Mouse (Mus musculus): ENCODE data around the gene Cd28.

The Cd28 gene

GRCm38 (mm10) chr1:60716567-60716966 lies at the start of gene Cd28:
TSS of gene Cd28 (plus strand) at chr1:60716800.
- no peak for DNase-seq

GRCm38 (mm10) chr1:60667873-60668616 lies 48.6 kb upstream of the Cd28 start:
- DNase-seq: peak; percentile 24

GRCm38 (mm10) chr1:60669048-60669447 lies 47.6 kb upstream of the Cd28 start:
- DNase-seq: no peak

DNA sequence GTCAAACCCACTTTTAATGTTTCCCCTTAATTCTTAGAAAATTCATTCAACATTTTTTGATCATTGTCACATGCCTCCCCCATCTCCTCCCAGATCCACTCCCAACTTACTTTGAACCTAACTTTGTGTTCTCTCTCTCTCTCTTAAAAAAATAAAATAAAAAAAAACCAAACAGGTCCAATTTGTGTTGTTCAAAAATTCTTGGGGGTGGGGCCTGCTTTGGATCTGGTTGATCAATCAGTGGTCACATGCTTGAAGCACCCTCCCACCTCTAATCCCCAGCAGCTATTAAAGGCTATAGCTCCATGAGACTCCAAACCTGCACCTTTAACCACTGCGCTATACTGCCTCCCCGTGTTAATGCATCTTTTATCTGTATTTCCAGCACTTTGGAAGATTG lies 46.9 kb upstream of the Cd28 start:
- DNase-seq: no peak

- no peak for DNase-seq
Measured at GRCm38 (mm10) chr1:60670172-60670571, 46.4 kb upstream of the Cd28 start.

GRCm38 (mm10) chr1:60683766-60684165 lies 32.8 kb upstream of the Cd28 start:
- no peak for DNase-seq

GRCm38 (mm10) chr1:60696115-60696895 lies 20.3 kb upstream of the Cd28 start:
- DNase-seq: no peak

DNA sequence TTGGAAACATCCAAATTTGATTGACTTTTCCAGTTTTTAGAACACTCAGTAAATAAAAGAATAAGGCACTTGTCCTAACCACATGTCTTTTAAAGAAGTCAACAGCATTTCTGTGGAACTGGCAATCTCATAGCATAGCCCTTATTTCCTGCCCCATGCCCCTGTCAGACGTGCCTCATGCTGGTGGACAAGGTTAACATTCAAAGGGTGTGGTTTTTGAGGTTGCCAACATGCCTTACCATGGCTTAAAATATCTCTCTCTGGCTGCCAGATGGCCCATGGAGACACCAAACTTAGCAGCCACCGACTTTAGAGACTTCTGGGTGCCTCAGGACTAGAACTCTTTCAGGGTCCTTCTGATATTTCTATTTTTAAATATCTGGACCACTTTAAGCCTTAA lies 14.0 kb upstream of the Cd28 start:
- no peak for DNase-seq

- DNase-seq: no peak
Measured at GRCm38 (mm10) chr1:60713238-60713637, 3.4 kb upstream of the Cd28 start.

- DNase-seq: no peak
Measured at GRCm38 (mm10) chr1:60715651-60716196, 876 bp upstream of the Cd28 start.

DNA sequence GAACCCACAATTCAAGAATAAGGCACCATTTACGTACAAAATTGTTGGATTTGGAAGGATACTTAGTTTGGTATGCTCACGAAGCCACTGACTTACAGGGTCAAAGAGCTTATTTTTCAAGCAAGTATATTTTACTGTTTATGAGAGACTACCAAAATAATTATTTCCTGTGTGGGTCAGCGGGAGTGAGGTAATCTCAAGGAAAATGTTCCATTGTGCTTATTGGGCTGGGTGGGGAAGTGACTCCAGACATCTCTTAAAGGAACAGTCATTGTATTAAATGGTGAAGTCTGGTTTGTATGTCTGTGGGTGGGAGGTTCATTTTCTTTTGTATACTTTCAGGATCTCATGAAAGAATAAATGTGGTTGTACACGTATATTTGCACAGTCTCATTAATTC lies 2.0 kb downstream of the Cd28 start:
- DNase-seq: no peak

- no peak for DNase-seq
Measured at GRCm38 (mm10) chr1:60723555-60723954, 7.0 kb downstream of the Cd28 start.

- no peak for DNase-seq
Measured at GRCm38 (mm10) chr1:60731940-60732339, 15.3 kb downstream of the Cd28 start.

DNA sequence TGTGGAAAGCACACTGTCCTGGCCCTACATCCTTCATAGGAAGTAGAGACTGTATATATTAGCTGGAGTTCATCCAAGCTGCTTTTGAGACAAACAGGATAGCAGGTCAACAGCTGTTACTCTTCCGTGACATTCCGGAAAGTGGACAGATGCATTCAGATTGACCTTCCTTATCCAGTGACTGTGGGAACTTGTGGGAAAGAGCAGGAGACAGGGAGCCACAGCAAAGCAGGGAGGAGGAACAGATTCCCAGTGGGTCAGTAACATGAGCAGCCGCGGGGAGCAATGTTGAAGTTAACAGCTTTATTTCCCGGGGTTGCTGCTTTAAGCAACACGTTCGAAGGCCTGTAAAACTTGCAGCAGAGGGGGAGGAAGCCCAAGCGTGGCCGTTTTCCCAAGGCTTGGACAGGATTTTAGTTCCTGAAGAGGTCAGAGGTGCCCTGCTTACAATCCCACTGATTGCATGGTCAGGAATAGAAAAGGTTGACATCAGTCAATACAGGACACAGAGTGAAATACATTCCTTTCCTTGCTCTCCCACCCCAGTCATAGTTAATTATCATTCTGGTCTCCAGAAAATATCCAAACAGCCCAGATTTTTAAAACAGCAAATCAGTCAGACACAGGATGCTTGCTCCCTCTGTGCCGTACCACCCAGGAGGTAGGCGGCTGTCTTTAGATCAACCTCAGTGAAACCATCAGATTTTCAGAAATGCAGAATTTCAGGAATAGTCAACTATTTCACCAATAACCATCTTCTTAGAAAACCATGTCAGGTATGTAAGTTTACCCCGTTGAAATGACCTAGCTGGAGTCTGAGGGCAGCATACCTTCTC lies 18.7 kb downstream of the Cd28 start:
- no peak for DNase-seq

- no peak for DNase-seq
Measured at GRCm38 (mm10) chr1:60735908-60736280, 19.3 kb downstream of the Cd28 start.

DNA sequence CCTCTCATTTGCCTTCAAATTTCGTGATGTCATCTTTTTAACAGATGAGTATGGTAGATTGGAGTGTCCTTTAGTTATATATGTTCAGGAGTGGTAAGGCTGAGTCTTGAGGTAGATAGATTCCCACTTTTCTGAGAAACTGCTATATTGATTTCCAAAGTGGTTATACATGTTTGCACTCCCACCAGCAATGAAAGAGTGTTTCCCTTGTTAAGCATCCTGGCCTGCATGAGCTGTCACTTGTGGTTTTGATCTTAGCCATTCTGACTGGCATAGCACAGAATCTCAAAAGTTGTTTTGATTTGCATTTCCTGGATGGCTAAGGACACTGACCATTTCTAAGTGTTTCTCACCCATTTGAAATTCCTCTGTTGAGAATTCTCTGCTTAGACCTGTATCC lies 27.7 kb downstream of the Cd28 start:
- no peak for DNase-seq

DNA sequence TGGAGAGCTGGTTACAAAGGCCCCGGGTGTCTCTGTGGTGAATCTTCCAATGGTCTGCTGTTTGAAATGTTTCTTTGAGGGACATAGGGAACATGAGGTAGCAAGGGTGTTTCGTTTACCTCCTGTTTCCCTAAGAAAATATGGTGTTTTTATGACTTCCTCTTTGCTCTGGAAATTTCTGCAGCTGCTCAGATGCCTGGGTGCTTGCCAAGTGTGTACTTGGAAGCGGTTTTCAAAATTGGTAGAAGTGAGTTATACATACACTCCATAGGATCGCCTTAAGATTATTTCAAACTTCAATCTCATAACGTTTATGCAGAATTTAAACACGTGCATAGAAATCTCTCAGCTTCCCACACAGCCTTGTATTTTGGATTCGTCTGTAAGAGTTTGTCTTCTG lies 29.1 kb downstream of the Cd28 start:
- DNase-seq: no peak

DNA sequence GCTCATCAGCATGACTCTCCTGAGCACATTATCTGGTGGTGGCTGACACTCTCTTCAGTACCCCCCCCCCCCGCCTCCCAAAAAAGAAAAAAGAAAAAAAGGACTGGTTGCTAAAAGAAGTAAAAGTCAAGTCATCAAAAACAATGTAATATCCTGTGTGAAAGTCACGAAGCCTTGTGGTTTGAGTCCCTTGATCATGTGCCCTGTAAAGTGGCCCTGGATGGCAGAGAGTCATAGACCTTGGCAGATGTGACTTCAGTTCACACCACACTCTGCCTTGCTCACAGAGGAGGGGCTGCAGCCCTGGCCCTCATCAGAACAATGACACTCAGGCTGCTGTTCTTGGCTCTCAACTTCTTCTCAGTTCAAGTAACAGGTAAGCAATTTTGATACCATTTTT lies 29.6 kb downstream of the Cd28 start:
- no peak for DNase-seq

DNA sequence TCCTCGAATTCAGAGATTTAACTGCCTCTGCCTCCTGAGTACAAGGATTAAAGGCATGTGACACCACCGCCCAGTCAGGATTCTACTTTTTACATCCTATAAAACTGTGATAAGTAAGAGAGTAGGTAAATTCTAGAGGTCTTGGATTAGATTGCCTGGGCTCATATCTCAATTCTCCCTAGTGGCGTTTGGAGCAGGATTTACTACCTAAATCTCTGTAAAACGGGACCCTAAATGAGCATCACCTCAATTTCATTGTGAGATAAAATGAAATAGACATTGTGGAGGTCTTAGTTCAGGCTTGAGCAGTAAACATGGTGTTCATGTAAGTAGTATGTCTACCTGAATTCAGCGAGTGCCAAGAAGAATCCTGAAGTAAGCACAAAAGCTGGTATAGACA lies 30.3 kb downstream of the Cd28 start:
- DNase-seq: no peak

DNA sequence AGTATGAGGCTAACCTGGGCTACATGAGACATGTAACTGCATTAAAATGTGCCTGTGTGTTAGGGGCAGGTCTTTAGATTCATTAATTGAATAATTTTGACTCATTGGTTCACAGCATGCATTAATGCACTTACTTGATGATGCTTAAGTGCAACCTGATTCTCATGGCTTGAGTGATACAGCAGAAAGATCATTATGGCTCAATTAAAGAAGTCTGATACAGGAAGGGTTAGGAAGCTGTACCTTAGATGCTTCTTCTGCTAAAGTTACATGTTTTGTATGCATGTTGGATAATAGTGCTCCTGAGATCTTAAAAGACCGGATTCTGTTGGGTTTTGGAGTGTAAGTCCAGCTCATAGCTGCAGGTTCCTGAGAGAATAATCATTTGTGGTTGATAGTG lies 31.7 kb downstream of the Cd28 start:
- no peak for DNase-seq

- no peak for DNase-seq
Measured at GRCm38 (mm10) chr1:60748936-60749335, 32.3 kb downstream of the Cd28 start.

- no peak for DNase-seq
Measured at GRCm38 (mm10) chr1:60749346-60749840, 32.8 kb downstream of the Cd28 start.

DNA sequence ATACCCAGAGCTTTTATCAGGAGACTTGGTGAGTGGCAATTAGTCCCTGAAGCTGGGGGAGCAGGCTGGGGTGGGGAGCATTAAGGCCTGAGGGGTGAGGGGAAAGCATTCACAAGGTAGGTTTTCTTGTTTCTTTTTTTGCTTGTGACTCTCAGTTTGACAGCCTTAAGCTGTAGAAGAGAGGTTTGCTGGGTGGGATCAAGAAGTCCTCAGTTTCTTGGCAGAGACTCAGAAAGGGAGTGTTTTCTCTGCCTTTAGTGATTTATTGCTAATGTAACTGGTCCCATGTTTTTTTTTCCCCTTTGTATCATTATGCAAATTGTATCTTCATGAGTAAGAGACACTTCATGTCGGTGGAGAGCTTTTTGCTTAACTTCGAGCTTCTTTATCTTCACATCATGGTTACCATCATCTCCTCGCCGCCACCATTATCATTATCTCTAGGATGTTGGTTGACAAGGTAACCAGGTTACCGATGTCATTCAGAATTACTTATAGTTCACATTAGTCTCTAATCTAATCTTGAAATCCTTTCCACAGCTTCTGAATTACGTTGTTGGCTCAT lies 33.7 kb downstream of the Cd28 start:
- DNase-seq: no peak
